Mouse (Mus musculus) liver, embryonic 11.5 days (tissue): ENCODE results near the gene Nfxl1. TPM values are rescaled to one million over a fixed set of nuclear protein-coding genes. Genes with fewer than 3 reads are reported as not detected.
A peak's percentile ranks its signal among the peaks of the same experiment; 100 is the strongest.

ENCODE experiments used
- ATAC-seq: fragments of 200-750 bp; cut with Nextera tagmentation; replicated peaks from 2 replicates; pipeline ENCODE4 v1.8.0; 2017; ENCODE audit warnings: moderate number of reproducible peaks, mild to moderate bottlenecking, moderate TSS enrichment, moderate library complexity; ENCODE audit not compliant: low FRiP score
- DNase-seq: peaks from one replicate; pipeline ENCODE4 v3.0.0-alpha.2; 2017; ENCODE audit warnings: low spot score
- H3K27ac ChIP-seq: fragments of 300-500 bp; sonication (generic); 2 replicates; pipeline ENCODE4 v1.5.1; 2014; ENCODE audit warnings: mild to moderate bottlenecking, low read depth, low read length, control low read depth
- H3K27me3 ChIP-seq: fragments of 300-500 bp; sonication (generic); replicated peaks from 2 replicates; pipeline ENCODE4 v1.6.1; 2014; ENCODE audit warnings: low read length, mixed read lengths; ENCODE audit not compliant: control insufficient read depth, insufficient read depth
- H3K36me3 ChIP-seq: fragments of 300-500 bp; sonication (generic); 2 replicates; pipeline ENCODE4 v1.6.1; 2014; ENCODE audit warnings: mild to moderate bottlenecking, low read length, moderate library complexity, mixed read lengths; ENCODE audit not compliant: control insufficient read depth, insufficient read depth
- H3K4me1 ChIP-seq: fragments of 300-500 bp; sonication (generic); replicated peaks from 2 replicates; pipeline ENCODE4 v1.6.1; 2014; ENCODE audit warnings: low read length, mixed read lengths; ENCODE audit not compliant: control insufficient read depth, insufficient read depth
- H3K4me2 ChIP-seq: fragments of 300-500 bp; sonication (generic); 2 replicates; pipeline ENCODE4 v1.6.1; 2014; ENCODE audit warnings: mild to moderate bottlenecking, control low read depth, moderate library complexity
- H3K4me3 ChIP-seq: fragments of 300-500 bp; sonication (generic); 2 replicates; pipeline ENCODE4 v1.5.1; 2014; ENCODE audit warnings: low read depth, low read length, control low read depth
- H3K9ac ChIP-seq: fragments of 300-500 bp; sonication (generic); 2 replicates; pipeline ENCODE4 v1.6.1; 2014; ENCODE audit warnings: low read depth, low read length, control low read depth
- H3K9me3 ChIP-seq: fragments of 300-500 bp; sonication (generic); 2 replicates; pipeline ENCODE4 v1.6.1; 2016; ENCODE audit warnings: low read length, inconsistent platforms, mixed read lengths; ENCODE audit not compliant: control insufficient read depth
- WGBS: fragments of 180-500 bp; shearing (Covaris S2); extraction: QIAGEN DNeasy Blood & Tissue Kit; methylation state at CpG from one replicate; pipeline ENCODE4 v1.1.7; 2014; 5-methylcytosine and 5-hydroxymethylcytosine counted together
- polyA plus RNA-seq: library from polyadenylated mRNA; unstranded; fragments of >200 nt; fragmentation: Nextera tagmentation; extraction: Ambion mirVana; gene quantifications from 2 replicates; pipeline ENCODE4 v1.2.1, GENCODE M21; 2014

Gene Nfxl1
- polyA plus RNA-seq, 1 experiment from 2014 or later = 15.4 TPM

DNA sequence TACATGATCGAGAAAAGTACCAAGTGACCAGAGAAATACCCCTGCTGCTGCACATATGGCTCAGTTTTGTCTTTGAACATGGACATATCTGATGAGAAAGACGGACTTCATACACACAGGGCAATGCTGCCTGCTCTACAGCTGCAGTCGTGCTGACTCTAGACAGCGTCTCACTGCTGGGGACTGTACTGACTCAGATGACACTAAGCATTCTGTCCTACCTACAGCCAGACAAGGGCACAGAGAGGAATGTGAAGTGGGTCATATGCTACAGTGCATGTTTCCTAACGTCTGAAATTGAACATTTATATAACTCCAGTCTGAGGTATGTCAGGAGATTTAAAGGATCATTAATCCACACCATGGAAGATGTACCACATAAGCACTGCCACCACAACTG is 45.7 kb downstream of the Nfxl1 start:
- peaks cover 6% of the 10 kb centered on the region; the same call in 1 of the 2 replicates for H3K36me3 ChIP-seq
- no peaks in the 10 kb centered on the region for H3K9me3 ChIP-seq
- H3K27me3 ChIP-seq = no peaks in the 10 kb centered on the region
- ATAC-seq (no peak), DNase-seq (no peak)
- no peak overlapping the region for H3K27ac ChIP-seq
- H3K4me3 ChIP-seq = no peak overlapping the region
- no peak overlapping the region for H3K9ac ChIP-seq
- no peaks in the 10 kb centered on the region for H3K4me1 ChIP-seq
- no peak overlapping the region for H3K4me2 ChIP-seq
- 86% methylated on average over 5 of the region's 5 CpGs for WGBS

GRCm38 (mm10) chr5:72505740-72506139 is 53.7 kb downstream of the Nfxl1 start:
- no peak overlapping the region for H3K9ac ChIP-seq
- H3K27me3 ChIP-seq = peaks cover 26% of the 10 kb centered on the region
- H3K4me2 ChIP-seq = no peak overlapping the region
- H3K9me3 ChIP-seq = no peaks in the 10 kb centered on the region
- no peaks in the 10 kb centered on the region for H3K36me3 ChIP-seq
- ATAC-seq (no peak), DNase-seq (no peak)
- H3K27ac ChIP-seq = no peak overlapping the region
- H3K4me3 ChIP-seq = no peak overlapping the region
- peaks cover 2% of the 10 kb centered on the region for H3K4me1 ChIP-seq
- WGBS = 72% methylated on average over 5 of the region's 5 CpGs

DNA sequence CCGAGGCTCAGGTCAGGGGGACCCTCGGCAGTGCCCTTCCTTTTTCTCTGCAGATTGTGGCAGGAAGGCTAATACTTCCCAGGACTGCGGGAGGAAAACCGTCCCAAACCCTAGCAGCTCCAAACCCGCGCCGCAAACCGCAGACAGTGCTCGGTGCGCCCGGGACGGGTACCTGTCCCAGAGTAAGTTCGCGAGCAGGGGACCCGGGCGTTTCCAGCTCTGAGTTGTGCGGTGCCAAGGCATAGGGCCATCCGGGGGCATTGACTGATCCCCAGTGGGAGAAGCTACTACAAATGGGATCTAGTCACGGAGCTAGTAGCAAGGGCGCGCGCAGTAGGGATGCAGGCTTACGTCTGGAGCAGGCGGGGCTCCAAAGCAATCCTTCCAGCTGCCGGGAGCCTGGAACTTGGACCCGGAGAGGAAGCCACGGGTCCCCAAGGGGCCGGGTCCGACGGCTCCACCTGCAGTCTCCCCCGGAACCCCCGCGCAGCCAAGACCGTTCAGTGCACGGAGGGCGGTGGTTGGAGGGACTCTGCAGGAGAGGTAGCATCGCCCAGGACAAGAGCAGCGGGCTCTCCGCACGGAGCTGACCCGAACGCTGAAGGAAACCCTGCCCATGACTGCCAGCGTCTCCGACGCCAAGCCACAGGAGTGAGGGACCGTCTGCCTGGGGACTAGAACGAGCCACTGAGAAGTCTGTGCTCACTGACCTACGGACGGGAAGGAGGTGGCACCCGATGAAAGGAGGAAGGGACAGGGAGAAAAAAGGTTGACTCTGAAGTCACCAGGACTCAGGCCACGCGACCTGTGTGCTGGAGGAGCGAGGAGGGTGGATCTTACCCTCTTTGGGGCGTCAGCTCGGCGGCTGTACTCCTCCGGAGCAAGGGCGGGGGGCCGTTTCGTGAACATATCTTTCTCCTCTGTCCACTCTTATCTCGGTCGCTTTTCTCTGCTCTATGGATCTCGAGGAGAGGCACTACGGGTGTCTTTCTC is 55.7 kb downstream of the Nfxl1 start, which contains the start of gene Corin:
Gene Corin (minus strand): TSS at position 943 of the 993 bp plus-strand sequence.
- 2% methylated on average over 64 of the region's 64 CpGs for WGBS
- DNase-seq (peak; percentile 45), ATAC-seq (peak; percentile 54)
- Histone ChIP-seq H3K36me3 (no peaks in the 10 kb centered on the region), H3K9me3 (no peaks in the 10 kb centered on the region), H3K4me3 (peak within 1 kb of the TSS; percentile 44), H3K9ac (no peak within 1 kb of the TSS), H3K27ac (no peak within 1 kb of the TSS), H3K4me1 (peaks cover 2% of the 10 kb centered on the region), H3K27me3 (peaks cover 26% of the 10 kb centered on the region), H3K4me2 (peak within 1 kb of the TSS; percentile 67)

DNA sequence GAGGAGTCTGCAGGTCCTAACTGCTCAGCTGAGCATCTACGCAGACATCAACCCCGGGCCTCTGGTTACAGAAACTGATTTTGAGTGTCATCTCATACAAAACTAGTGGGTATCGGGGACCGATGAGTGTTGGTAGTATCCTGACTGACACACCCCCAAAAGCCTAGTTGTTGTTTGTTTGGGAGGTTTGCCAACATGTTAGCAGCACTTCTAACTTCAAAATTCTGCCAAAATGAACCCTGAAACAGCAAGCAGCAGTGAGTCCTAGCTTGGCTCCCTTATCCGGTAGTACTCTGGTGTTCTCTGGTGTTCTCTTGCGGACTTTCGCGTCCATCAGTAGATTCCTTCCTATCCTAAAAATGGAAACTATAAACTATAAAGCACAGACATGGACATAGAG is 56.7 kb downstream of the Nfxl1 start:
- H3K4me3 ChIP-seq = no peak overlapping the region
- H3K4me2 ChIP-seq = peak overlapping the region; percentile 67; the same call in 1 of the 2 replicates
- H3K27ac ChIP-seq = no peak overlapping the region
- H3K27me3 ChIP-seq = peaks cover 26% of the 10 kb centered on the region
- ATAC-seq = no peak
- H3K9ac ChIP-seq = no peak overlapping the region
- WGBS = 66% methylated on average over 8 of the region's 8 CpGs
- H3K36me3 ChIP-seq = no peaks in the 10 kb centered on the region
- DNase-seq = no peak
- no peaks in the 10 kb centered on the region for H3K9me3 ChIP-seq
- H3K4me1 ChIP-seq = peaks cover 2% of the 10 kb centered on the region

- 54% methylated on average over 3 of the region's 3 CpGs for WGBS
- DNase-seq = no peak
- Histone ChIP-seq H3K4me2 (no peak overlapping the region), H3K27me3 (peaks cover 26% of the 10 kb centered on the region), H3K9me3 (no peaks in the 10 kb centered on the region), H3K4me3 (no peak overlapping the region), H3K9ac (no peak overlapping the region), H3K4me1 (peaks cover 2% of the 10 kb centered on the region), H3K36me3 (no peaks in the 10 kb centered on the region), H3K27ac (no peak overlapping the region)
- ATAC-seq = no peak
Measured at GRCm38 (mm10) chr5:72501763-72502162, 57.7 kb downstream of the Nfxl1 start.

- H3K36me3 ChIP-seq = no peaks in the 10 kb centered on the region
- ATAC-seq (no peak), DNase-seq (no peak)
- H3K4me3 ChIP-seq = no peak overlapping the region
- no peak overlapping the region for H3K9ac ChIP-seq
- peaks cover 8% of the 10 kb centered on the region for H3K27me3 ChIP-seq
- 61% methylated on average over 10 of the region's 10 CpGs for WGBS
- no peak overlapping the region for H3K4me2 ChIP-seq
- no peaks in the 10 kb centered on the region for H3K4me1 ChIP-seq
- H3K27ac ChIP-seq = no peak overlapping the region
- H3K9me3 ChIP-seq = no peaks in the 10 kb centered on the region
Measured at GRCm38 (mm10) chr5:72498271-72498670, 61.2 kb downstream of the Nfxl1 start.

GRCm38 (mm10) chr5:72496756-72497155 is 62.7 kb downstream of the Nfxl1 start:
- 64% methylated on average over 4 of the region's 4 CpGs for WGBS
- Histone ChIP-seq H3K9me3 (no peaks in the 10 kb centered on the region), H3K27me3 (no peaks in the 10 kb centered on the region; the same call in 1 of the 2 replicates), H3K36me3 (no peaks in the 10 kb centered on the region), H3K4me3 (no peak overlapping the region), H3K27ac (no peak overlapping the region), H3K4me1 (no peaks in the 10 kb centered on the region), H3K9ac (no peak overlapping the region), H3K4me2 (no peak overlapping the region)
- DNase-seq (no peak), ATAC-seq (no peak)

DNA sequence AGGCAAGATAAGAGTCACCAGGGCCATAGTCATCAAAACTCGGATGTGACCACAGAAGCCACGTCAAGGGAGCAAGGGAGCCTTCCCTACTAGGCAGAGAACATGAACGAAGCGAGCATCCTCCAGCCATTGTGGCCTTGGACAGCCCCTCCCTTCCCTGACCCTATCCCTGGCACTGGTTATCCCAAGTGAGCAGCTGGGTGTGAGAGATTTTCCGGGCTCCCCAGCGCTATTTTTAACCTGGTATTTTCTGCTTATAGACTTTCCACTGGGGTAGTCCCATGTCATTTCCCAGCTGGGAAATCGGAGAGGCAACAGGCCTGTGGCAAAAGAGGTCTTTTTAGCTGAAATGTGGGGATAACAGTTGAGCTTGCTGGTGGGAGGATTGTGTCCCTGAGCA is 65.6 kb downstream of the Nfxl1 start:
- Histone ChIP-seq H3K4me2 (no peak overlapping the region), H3K27ac (no peak overlapping the region)
- no peak for ATAC-seq

GRCm38 (mm10) chr5:72491232-72491631 is 68.3 kb downstream of the Nfxl1 start:
- ATAC-seq = no peak
- Histone ChIP-seq H3K27me3 (no peaks in the 10 kb centered on the region), H3K9ac (no peak overlapping the region), H3K27ac (no peak overlapping the region), H3K4me1 (no peaks in the 10 kb centered on the region), H3K4me2 (no peak overlapping the region), H3K9me3 (no peaks in the 10 kb centered on the region), H3K4me3 (no peak overlapping the region), H3K36me3 (no peaks in the 10 kb centered on the region)
- 46% methylated on average over 2 of the region's 2 CpGs for WGBS
- DNase-seq = no peak

More for the DNA sequence above, 65.6 kb downstream of the Nfxl1 start:
- no peaks in the 10 kb centered on the region for H3K9me3 ChIP-seq
- no peak overlapping the region for H3K9ac ChIP-seq
- H3K4me1 ChIP-seq = no peaks in the 10 kb centered on the region
- DNase-seq = no peak
- 70% methylated on average over 7 of the region's 7 CpGs for WGBS
- no peaks in the 10 kb centered on the region for H3K27me3 ChIP-seq
- no peaks in the 10 kb centered on the region for H3K36me3 ChIP-seq
- no peak overlapping the region for H3K4me3 ChIP-seq
